Mouse (Mus musculus): ENCODE results near the gene 4930402H24Rik. TPM values are rescaled to one million over a fixed set of nuclear protein-coding genes. Genes with fewer than 3 reads are reported as not detected.

Gene 4930402H24Rik
- polyA plus RNA-seq, 1 experiment = 35.2 TPM

DNA sequence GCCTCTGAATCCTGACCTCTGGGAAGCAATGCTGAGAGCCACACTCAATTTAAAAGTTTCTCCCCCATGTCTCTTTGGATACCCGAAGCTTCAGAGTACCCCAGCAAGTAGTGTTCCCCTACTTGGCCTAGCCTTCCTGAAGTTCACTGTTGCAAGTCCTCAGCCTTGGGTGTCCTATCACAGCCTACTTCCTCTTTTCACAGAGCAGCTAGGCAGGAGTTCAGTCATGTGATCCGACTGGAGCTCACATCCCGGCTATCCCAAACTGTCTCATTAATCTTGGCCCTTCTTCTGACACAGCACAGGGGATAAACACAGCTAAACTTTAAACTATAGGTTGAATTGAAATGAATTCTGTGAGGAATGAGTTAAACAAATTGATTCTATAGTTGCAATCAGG lies 121.3 kb downstream of the 4930402H24Rik start:
- no peak for TF ChIP-seq CTCF (IDR thresholded peaks at IDR 0.05; ENCODE audit: borderline replicate concordance, control insufficient read depth, extremely low read depth, insufficient read depth, low read length, poor library complexity)
- no peak for TF ChIP-seq POLR2A (IDR thresholded peaks at IDR 0.05; ENCODE audit: control insufficient read depth, extremely low read depth, insufficient read depth, low read length, poor library complexity)
- H3K27ac ChIP-seq (ENCODE audit: control insufficient read depth, insufficient read depth, low read length) = no peak overlapping the region
- DNase-seq = no peak
- peaks cover 7% of the 10 kb centered on the region; the same call in 1 of the 2 replicates for H3K36me3 ChIP-seq (ENCODE audit: control insufficient read depth, insufficient read depth, low read length)
- 41% methylated on average over 3 of the region's 3 CpGs for WGBS
- no peaks in the 10 kb centered on the region for H3K27me3 ChIP-seq (ENCODE audit: control insufficient read depth, insufficient read depth, low read length)
- H3K4me1 ChIP-seq (replicated peaks; ENCODE audit: control insufficient read depth, insufficient read depth, low read length) = no peaks in the 10 kb centered on the region
- H3K4me3 ChIP-seq (ENCODE audit: control insufficient read depth, insufficient read depth, low read length) = no peak overlapping the region

DNA sequence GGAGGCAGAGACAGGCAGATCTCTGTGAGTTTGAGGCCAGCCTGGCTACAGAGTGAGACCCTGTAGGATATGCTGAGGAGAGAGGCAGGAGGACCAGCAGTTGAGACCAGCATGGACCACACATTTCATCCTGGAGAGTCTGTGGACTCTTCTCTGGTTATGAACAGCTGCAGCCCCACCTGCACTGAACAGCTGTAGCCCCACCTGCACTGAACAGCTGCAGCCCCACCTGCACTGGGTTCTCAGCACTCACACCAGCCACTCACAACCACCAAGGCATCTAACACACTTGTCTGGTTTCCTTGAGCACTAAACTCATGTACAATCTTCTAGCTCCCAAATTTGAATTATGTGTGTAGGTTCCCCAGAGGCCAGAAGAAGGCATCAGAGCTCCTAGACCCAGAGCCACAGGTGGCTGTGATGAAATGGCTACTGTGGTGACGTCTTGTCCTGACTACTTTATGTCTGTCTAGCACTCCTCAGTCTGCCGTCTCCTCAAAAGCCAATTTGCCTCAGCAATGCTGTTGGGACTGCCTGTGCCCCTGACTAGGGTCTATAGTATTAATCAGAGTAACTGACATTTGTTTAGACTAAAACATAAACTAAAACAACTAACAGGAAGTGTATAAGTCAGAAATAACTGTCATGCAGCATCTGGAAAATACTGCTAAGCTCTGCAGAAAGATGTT lies 125.4 kb downstream of the 4930402H24Rik start:
- DNase-seq = no peak
- no peak for TF ChIP-seq POLR2A (IDR thresholded peaks at IDR 0.05; ENCODE audit: control insufficient read depth, extremely low read depth, insufficient read depth, low read length, poor library complexity)
- TF ChIP-seq CTCF (IDR thresholded peaks at IDR 0.05; ENCODE audit: borderline replicate concordance, control insufficient read depth, extremely low read depth, insufficient read depth, low read length, poor library complexity) = no peak
- Histone ChIP-seq H3K36me3 (ENCODE audit: control insufficient read depth, insufficient read depth, low read length) (peaks cover 7% of the 10 kb centered on the region; the same call in 1 of the 2 replicates), H3K27me3 (ENCODE audit: control insufficient read depth, insufficient read depth, low read length) (no peaks in the 10 kb centered on the region), H3K4me1 (replicated peaks; ENCODE audit: control insufficient read depth, insufficient read depth, low read length) (no peaks in the 10 kb centered on the region), H3K27ac (ENCODE audit: control insufficient read depth, insufficient read depth, low read length) (no peak overlapping the region), H3K4me3 (ENCODE audit: control insufficient read depth, insufficient read depth, low read length) (no peak overlapping the region)
- 96% methylated on average over 2 of the region's 2 CpGs for WGBS

- peaks cover 7% of the 10 kb centered on the region; the same call in 1 of the 2 replicates for H3K36me3 ChIP-seq (ENCODE audit: control insufficient read depth, insufficient read depth, low read length)
- no peak overlapping the region for H3K4me3 ChIP-seq (ENCODE audit: control insufficient read depth, insufficient read depth, low read length)
- no peak for TF ChIP-seq POLR2A (IDR thresholded peaks at IDR 0.05; ENCODE audit: control insufficient read depth, extremely low read depth, insufficient read depth, low read length, poor library complexity)
- no peak for TF ChIP-seq CTCF (IDR thresholded peaks at IDR 0.05; ENCODE audit: borderline replicate concordance, control insufficient read depth, extremely low read depth, insufficient read depth, low read length, poor library complexity)
- WGBS = 85% methylated on average over 1 of the region's 1 CpGs
- H3K27ac ChIP-seq (ENCODE audit: control insufficient read depth, insufficient read depth, low read length) = no peak overlapping the region
- H3K4me1 ChIP-seq (replicated peaks; ENCODE audit: control insufficient read depth, insufficient read depth, low read length) = no peaks in the 10 kb centered on the region
- H3K27me3 ChIP-seq (ENCODE audit: control insufficient read depth, insufficient read depth, low read length) = no peaks in the 10 kb centered on the region
- DNase-seq = no peak
Observed at GRCm38 (mm10) chr2:130779935-130780334, 126.3 kb downstream of the 4930402H24Rik start.

GRCm38 (mm10) chr2:130776610-130777009 lies 129.6 kb downstream of the 4930402H24Rik start:
- no peak for DNase-seq
- no peaks in the 10 kb centered on the region for H3K27me3 ChIP-seq (ENCODE audit: control insufficient read depth, insufficient read depth, low read length)
- H3K4me1 ChIP-seq (replicated peaks; ENCODE audit: control insufficient read depth, insufficient read depth, low read length) = no peaks in the 10 kb centered on the region
- TF ChIP-seq CTCF (IDR thresholded peaks at IDR 0.05; ENCODE audit: borderline replicate concordance, control insufficient read depth, extremely low read depth, insufficient read depth, low read length, poor library complexity) = no peak
- TF ChIP-seq POLR2A (IDR thresholded peaks at IDR 0.05; ENCODE audit: control insufficient read depth, extremely low read depth, insufficient read depth, low read length, poor library complexity) = no peak
- H3K36me3 ChIP-seq (ENCODE audit: control insufficient read depth, insufficient read depth, low read length) = no peaks in the 10 kb centered on the region
- H3K27ac ChIP-seq (ENCODE audit: control insufficient read depth, insufficient read depth, low read length) = no peak overlapping the region
- H3K4me3 ChIP-seq (ENCODE audit: control insufficient read depth, insufficient read depth, low read length) = no peak overlapping the region
- WGBS = 94% methylated on average over 7 of the region's 7 CpGs

DNA sequence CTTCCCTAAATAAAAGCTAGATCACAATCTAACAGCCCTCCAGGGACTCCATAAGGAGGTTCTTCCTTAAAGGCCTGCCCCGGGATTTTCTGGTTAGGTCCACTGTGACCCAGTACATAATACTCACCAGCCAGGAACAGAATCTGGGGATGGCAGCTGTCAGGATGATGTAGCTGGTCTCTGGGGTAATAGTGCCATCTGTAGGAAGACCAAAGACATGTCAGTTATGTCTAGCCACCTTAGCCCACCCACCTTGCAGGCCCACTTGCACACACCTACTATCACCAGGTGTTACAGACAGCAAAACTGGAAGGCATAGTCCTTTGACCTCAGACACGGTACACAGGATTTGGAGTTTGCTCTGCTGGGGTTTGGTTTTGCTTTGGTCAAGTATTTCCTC lies 138.7 kb downstream of the 4930402H24Rik start:
- TF ChIP-seq POLR2A (IDR thresholded peaks at IDR 0.05; ENCODE audit: control insufficient read depth, extremely low read depth, insufficient read depth, low read length, poor library complexity) = no peak
- no peak for TF ChIP-seq CTCF (IDR thresholded peaks at IDR 0.05; ENCODE audit: borderline replicate concordance, control insufficient read depth, extremely low read depth, insufficient read depth, low read length, poor library complexity)
- H3K4me3 ChIP-seq (ENCODE audit: control insufficient read depth, insufficient read depth, low read length) = no peak overlapping the region
- DNase-seq = peak; percentile 11
- H3K27me3 ChIP-seq (ENCODE audit: control insufficient read depth, insufficient read depth, low read length) = no peaks in the 10 kb centered on the region
- peaks cover 9% of the 10 kb centered on the region for H3K36me3 ChIP-seq (ENCODE audit: control insufficient read depth, insufficient read depth, low read length)
- no peaks in the 10 kb centered on the region for H3K4me1 ChIP-seq (replicated peaks; ENCODE audit: control insufficient read depth, insufficient read depth, low read length)
- H3K27ac ChIP-seq (ENCODE audit: control insufficient read depth, insufficient read depth, low read length) = no peak overlapping the region
- 67% methylated on average over 2 of the region's 2 CpGs for WGBS

- TF ChIP-seq POLR2A (IDR thresholded peaks at IDR 0.05; ENCODE audit: control insufficient read depth, extremely low read depth, insufficient read depth, low read length, poor library complexity) = no peak
- TF ChIP-seq CTCF (IDR thresholded peaks at IDR 0.05; ENCODE audit: borderline replicate concordance, control insufficient read depth, extremely low read depth, insufficient read depth, low read length, poor library complexity) = no peak
- WGBS = 93% methylated on average over 3 of the region's 3 CpGs
- peaks cover 9% of the 10 kb centered on the region for H3K36me3 ChIP-seq (ENCODE audit: control insufficient read depth, insufficient read depth, low read length)
Observed at GRCm38 (mm10) chr2:130765396-130765795, 140.8 kb downstream of the 4930402H24Rik start.

More at GRCm38 (mm10) chr2:130765396-130765795, 140.8 kb downstream of the 4930402H24Rik start:
- Histone ChIP-seq H3K4me1 (replicated peaks; ENCODE audit: control insufficient read depth, insufficient read depth, low read length) (no peaks in the 10 kb centered on the region), H3K27me3 (ENCODE audit: control insufficient read depth, insufficient read depth, low read length) (no peaks in the 10 kb centered on the region), H3K4me3 (ENCODE audit: control insufficient read depth, insufficient read depth, low read length) (no peak overlapping the region), H3K27ac (ENCODE audit: control insufficient read depth, insufficient read depth, low read length) (no peak overlapping the region)
- DNase-seq = no peak
